Mouse (Mus musculus) cerebellum, postnatal 36 days (tissue): ENCODE measurements around the gene Aco1.

Source experiments
- DNase-seq, 2 experiments: peaks; one replicate each; pipeline ENCODE4 v3.0.0; 2021 to 2022; ENCODE audit warnings: mixed read lengths in 2 of 2

Aco1 gene

DNA sequence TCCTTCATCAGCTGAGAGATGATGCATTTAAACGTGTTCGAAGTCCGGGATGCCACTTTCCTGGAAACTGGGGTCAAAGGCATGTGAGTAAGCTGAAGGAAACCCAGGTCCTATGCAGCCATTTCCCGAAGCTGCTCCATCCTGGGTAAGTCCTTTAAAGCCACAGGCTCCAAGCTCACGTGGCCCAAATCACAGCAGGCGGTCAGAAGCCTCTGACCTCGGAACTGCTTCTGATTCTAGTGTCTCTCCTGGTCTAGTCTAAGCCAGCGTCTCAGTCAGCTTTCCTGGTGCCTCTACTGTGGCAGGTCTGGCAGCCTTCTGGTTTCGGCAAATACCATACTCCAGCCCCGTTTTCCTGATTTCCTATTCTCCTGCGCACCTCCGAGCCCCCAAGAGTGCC lies 77.6 kb downstream of the Aco1 start:
- no peak for DNase-seq

DNA sequence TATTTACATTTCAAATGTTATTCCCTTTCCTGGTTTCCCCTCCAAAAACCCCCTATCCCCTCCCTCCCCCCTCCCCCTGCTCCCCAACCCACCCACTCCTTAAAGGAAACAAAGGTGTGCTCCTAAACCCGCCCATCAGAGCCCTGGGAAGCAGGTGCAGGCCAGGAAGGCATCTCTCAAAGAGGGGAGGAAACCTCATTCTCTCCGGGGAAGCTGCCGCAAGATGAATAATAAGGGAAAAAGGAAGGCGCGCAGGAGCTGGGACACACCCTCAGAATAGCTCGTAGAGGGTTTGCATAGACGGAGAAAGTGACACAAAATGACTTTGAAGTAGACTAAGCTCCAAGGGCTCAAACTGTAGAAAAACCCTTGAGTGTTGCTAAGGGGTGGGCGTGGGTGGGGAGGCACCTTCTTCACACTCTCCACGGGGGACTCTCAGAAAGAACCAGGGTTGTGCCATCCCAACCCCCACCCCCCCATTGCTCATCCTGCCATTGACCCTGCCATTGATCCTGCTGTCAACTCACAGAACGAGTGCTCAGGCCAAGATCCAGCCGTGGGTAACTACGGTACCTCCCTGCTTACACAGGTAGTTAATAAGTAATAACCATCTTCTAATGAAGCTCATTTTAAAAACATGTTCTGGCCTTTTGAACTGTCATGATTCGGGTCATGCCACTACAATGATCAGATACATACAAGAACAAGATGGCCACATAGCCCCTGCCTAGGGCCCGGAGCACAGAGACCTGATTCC lies 78.3 kb downstream of the Aco1 start:
- no peak for DNase-seq

- DNase-seq, result no peak
These were observed 79.2 kb downstream of the Aco1 start for GRCm38 (mm10) chr4:40221876-40222585.

DNA sequence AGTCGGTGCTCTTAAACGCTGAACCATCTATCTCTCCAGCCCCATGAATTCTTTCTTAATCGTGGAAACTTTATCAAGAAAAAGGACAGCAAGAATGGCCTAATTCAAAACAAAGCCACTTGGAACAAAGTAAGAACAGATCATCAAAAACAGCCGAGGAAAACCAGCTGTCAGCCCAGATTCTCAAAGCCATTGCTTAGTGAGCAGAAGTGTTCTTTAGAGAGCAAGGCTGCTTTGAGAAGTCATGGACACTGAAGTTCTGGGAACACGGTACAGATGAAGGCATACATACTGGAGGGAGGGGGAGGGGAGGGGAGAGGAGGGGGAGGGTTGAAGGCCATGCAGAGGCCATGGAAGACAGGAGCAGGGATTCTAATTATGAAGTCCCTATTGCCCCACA lies 83.2 kb downstream of the Aco1 start:
- DNase-seq, result no peak

- no peak for DNase-seq
These were observed 84.2 kb downstream of the Aco1 start for GRCm38 (mm10) chr4:40227131-40227530.

- DNase-seq, result no peak
These were observed 85.0 kb downstream of the Aco1 start for GRCm38 (mm10) chr4:40227886-40228285.

GRCm38 (mm10) chr4:40229723-40230122 lies 86.8 kb downstream of the Aco1 start:
- no peak for DNase-seq

DNA sequence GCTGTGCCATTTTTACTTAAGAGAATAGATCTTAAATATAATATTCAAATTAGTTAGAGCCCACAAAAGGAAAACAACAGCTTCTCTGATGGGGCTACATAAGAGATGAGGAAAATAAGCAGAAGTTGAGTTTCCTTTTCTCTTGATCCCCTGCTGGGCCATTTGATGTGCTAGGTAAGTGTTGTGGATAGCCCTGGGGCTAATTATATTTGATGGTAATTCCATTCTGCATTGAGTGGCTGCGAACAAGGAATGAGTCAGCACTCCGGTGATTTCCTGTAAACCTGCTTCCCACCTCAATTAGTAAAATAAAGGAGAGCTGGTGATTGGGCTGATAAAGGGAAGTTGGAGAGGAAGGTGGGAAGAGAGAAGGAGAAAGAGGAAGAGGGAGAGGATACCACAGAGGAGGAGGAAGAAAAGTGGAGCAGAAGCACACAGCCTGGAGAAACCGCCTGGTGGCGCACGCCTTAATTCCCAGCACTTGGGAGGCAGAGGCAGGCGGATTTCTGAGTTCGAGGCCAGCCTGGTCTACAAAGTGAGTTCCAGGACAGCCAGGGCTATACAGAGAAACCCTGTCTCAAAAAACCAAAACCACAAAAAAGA lies 90.3 kb downstream of the Aco1 start:
- DNase-seq, result no peak

DNA sequence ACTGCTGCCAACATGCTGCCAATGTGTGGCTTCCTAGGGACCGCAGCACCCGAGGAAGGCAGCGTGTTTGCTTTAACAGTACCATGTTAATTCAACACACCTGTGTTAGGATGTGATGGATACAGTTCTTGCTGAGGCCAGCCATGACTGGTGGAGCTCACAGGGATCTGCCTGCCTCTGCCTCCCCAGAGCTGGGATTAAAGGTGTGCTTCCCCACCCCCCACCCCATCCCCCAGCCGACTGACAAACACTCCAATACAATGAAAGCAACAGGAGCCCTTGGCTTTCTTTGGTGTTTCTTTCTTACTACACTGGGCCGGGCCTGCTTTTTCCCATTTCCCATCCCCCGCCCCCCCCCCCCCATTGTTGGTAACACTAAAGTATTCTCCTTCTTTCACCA lies 91.4 kb downstream of the Aco1 start:
- no peak for DNase-seq

DNA sequence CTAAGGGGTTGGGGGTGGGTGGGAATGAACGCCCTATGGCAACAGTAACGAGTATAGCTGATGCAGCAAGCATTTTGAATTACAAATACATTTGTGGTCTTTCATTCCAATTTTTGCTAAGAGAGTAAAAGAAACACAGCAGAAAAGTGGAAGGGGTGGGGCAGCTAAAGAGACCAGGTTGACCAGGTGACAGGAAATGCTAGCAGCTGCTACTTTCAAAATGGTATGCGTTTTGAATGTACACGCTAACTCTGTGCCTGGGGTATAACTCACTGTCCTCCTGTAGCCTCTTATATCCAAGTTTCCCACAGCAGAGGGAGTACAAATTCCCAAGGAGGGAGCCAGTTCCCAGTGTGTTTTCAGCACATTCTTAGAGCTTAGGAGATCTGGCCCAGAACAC lies 93.9 kb downstream of the Aco1 start:
- no peak for DNase-seq

DNA sequence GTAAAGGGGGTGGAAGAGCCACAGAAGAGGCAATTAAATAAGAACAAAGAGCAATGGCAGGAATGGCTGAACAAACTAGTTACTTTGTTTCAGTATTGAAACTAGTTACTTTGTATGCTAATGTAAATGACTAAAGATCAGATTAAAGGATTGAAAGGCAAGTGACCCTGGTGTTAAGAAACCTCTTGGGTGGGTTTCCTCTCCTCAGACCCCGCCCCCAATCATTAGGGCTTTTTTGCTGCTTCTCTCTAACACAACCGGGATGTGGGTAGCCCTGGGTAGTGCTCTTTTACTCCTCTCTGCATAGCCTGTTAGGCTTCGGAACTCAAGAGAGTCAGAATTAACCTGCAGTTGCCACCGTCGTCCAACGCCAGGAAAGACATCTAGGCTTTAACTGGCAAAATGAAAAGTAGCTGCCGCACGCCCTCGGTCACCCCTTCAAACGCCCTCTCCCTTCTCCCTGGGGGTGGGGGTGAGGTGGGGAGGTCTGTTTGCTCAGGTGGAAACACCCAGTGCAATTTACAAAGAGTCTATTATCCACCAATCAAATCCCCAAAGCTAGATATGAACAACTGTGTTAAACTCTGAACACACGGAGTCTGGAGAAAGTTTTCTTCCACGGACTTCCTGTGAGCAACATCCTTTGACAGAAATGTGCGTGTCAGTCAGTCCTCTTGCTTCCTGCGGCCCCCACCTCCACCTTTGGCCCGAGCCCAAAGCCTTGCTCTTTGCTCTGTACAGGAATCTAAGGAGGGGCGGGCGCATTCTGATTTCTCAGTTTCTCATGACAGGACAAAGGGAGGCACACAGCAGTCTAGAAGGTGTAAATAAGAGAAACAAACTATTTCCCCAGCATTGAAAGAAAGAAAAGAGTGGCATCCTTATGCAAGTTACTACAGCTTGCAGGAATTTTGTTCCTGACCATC lies 95.9 kb downstream of the Aco1 start:
- peak; percentile 14 to 16 for DNase-seq

DNA sequence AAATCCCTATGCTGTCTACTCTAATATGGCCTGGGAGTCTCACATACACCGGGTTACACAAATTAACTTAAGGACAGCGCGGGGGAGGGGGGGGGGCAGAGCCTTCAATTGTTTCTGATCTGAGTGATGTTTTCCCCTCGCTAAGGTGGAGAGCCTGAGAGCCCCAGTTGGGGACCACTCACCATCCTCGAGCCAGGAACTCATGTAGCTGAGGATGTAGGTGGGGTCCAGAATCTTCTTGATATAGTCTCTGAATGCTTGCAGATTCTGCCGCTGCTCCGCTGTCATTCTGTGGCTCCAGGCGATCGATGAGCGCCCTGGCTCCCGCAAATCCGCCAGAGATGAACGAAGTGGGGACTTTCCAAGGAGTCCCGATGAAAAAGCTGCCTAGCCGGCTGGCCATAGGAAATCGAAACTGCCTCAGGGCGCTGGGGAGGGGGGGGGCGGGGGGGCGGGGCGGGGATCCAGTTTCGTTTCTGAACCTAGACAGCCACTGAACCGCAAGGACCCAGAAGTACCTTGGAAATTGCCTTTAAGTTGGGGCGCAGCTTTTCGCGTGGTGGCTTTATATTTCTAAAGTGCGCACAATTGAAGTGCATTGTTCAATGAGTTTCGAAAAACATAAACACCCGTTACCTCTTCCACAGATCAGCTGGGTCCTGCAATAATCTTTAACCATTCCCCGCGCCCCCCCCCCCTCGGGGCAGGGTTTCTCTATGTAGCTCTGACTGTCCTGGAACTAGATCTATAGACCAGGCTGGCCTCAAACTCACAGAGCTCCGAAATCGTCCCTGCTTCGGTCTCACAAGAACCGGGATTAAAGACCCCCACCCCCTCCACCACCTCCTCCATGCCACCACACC lies 96.8 kb downstream of the Aco1 start, which contains the start of gene Ddx58:
Gene Ddx58, minus strand, starts transcription at position 420 of the 863 bp plus-strand sequence.
- DNase-seq, result peak; percentile 5 to 10

- no peak for DNase-seq
These were observed 97.4 kb downstream of the Aco1 start for GRCm38 (mm10) chr4:40240272-40240744.

GRCm38 (mm10) chr4:40241928-40242327 lies 99.0 kb downstream of the Aco1 start:
- no peak for DNase-seq

GRCm38 (mm10) chr4:40243006-40243405 lies 100.1 kb downstream of the Aco1 start:
- DNase-seq, result no peak

GRCm38 (mm10) chr4:40244035-40244434 lies 101.2 kb downstream of the Aco1 start:
- DNase-seq, result no peak
